Mouse (Mus musculus): ENCODE measurements around the gene Rcc2. TPM values are rescaled to one million over a fixed set of nuclear protein-coding genes. Genes with fewer than 3 reads are reported as not detected.
A peak's percentile ranks its signal among the peaks of the same experiment; 100 is the strongest.

Rcc2 gene
- total and polyA plus RNA-seq, 3 experiments = 106 to 525 (median 205) TPM

DNA sequence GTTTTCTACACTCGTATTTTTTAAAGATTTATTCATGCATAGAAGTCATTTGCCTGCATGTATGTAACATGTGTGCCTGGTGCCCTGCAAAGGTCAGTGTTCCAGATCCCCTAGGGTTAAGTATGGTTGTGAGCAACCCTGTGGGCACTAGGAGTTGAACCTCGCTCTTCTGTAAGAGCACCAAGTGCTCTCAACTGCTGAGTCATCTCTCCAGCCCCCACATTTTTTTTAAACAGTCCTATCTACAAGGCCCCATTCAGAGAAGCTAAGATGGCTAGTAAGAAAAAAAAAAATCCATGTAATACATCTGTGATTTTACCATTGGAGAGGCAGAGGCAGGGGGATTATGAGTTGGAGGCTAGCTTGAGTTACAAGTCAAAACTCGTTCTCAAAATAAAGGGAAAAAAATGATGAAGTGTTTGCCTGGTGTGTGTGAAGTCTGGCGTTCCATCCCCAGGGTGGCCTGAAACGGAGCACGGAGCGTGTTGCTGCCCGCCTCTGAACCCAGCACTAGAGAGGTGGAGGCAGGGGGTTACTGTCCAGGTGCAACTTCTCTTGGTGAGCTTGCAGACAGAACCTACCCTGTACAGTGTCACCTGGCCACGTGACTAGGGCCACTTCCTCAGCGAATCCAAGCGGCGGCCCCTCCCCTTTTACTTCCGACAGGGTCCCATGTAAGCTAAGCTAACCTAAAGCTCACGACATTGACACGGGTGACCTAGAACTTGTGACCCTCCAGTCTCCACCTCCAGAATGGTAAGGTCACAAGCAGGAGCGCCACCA lies 10.3 kb upstream of the Rcc2 start:
- peaks cover 70% of the 10 kb centered on the region for H3K4me1 ChIP-seq (ENCODE audit: insufficient read depth, low read depth, low read length)
- TF ChIP-seq POLR2AphosphoS5 (IDR thresholded peaks at IDR 0.05; ENCODE audit: insufficient replicate concordance, low read depth, low read length) (no peak), TAL1 (conservative IDR thresholded peaks at IDR 0.05; ENCODE audit: low read depth, low read length) (no peak), GATA2 (IDR thresholded peaks at IDR 0.05; ENCODE audit: borderline replicate concordance, low read depth, low read length) (no peak), GATA1 (IDR thresholded peaks at IDR 0.05; ENCODE audit: borderline replicate concordance, low read length) (no peak), CTCF (IDR thresholded peaks at IDR 0.05; ENCODE audit: low read depth, low read length) (no peak)
- no peaks in the 10 kb centered on the region for H3K27me3 ChIP-seq (ENCODE audit: insufficient read depth, low read length)
- DNase-seq (ENCODE audit: low spot score) = no peak
- no peaks in the 10 kb centered on the region for H3K36me3 ChIP-seq (replicated peaks)
- no peaks in the 10 kb centered on the region for H3K9me3 ChIP-seq (replicated peaks)
- peak; percentile 36; the same call in 1 of the 2 replicates for ATAC-seq (ENCODE audit: extremely low read depth, insufficient number of reproducible peaks, low FRiP score, poor library complexity, severe bottlenecking)
- H3K4me3 ChIP-seq (ENCODE audit: low read depth, low read length) = peak overlapping the region; percentile 27; the same call in 1 of the 2 replicates

DNA sequence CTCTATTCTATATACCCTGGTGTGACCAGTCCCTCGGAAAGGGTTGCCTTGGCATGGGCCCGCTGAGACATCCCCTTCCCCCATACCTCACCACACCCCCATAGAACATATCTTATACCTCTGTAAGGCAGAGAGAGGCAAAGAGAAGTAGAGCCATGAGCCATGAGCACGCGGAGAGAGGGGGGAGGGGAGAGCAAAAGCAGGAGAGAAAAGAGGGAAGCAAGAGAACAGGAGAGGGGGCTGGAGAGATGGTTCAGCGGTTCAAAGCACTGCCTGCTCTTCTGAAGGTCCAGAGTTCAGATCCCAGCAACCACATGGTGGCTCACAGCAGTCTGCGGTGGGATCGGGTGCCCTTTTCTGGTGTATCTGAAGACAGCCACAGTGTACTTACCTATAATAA lies 8.9 kb upstream of the Rcc2 start:
- ATAC-seq (ENCODE audit: extremely low read depth, insufficient number of reproducible peaks, low FRiP score, poor library complexity, severe bottlenecking) = no peak
- TF ChIP-seq CTCF (IDR thresholded peaks at IDR 0.05; ENCODE audit: low read depth, low read length) (no peak), POLR2AphosphoS5 (IDR thresholded peaks at IDR 0.05; ENCODE audit: insufficient replicate concordance, low read depth, low read length) (no peak), GATA1 (IDR thresholded peaks at IDR 0.05; ENCODE audit: borderline replicate concordance, low read length) (no peak), TAL1 (conservative IDR thresholded peaks at IDR 0.05; ENCODE audit: low read depth, low read length) (no peak), GATA2 (IDR thresholded peaks at IDR 0.05; ENCODE audit: borderline replicate concordance, low read depth, low read length) (no peak)
- H3K4me1 ChIP-seq (ENCODE audit: insufficient read depth, low read depth, low read length) = peaks cover 72% of the 10 kb centered on the region
- H3K4me3 ChIP-seq (ENCODE audit: low read depth, low read length) = no peak overlapping the region
- H3K36me3 ChIP-seq (replicated peaks) = no peaks in the 10 kb centered on the region
- H3K9me3 ChIP-seq (replicated peaks) = no peaks in the 10 kb centered on the region
- H3K27me3 ChIP-seq (ENCODE audit: insufficient read depth, low read length) = no peaks in the 10 kb centered on the region
- DNase-seq (ENCODE audit: low spot score) = no peak

DNA sequence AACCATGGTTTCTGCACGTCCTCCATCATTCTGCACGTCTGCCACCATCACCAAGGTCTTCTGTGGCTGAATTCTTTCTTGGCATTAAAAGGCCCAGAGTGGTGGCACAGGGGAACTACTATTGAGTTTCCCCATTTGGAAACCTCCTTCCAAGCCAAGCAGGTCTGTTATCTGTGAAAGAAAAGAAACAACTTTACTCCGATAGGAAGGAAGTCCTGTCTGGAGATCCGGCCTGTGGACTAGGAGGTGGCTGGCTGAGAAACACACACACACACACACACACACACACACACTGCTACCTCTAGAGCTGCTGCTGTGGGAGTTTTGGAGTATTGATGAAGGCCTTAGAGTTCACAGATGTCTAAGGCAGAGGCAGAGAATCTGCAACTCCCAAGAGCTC lies 6.8 kb upstream of the Rcc2 start:
- Histone ChIP-seq H3K36me3 (replicated peaks) (no peaks in the 10 kb centered on the region), H3K4me3 (ENCODE audit: low read depth, low read length) (no peak overlapping the region), H3K9me3 (replicated peaks) (no peaks in the 10 kb centered on the region), H3K27me3 (ENCODE audit: insufficient read depth, low read length) (no peaks in the 10 kb centered on the region), H3K4me1 (ENCODE audit: insufficient read depth, low read depth, low read length) (peaks cover 71% of the 10 kb centered on the region)
- TF ChIP-seq POLR2AphosphoS5 (IDR thresholded peaks at IDR 0.05; ENCODE audit: insufficient replicate concordance, low read depth, low read length) (no peak), CTCF (IDR thresholded peaks at IDR 0.05; ENCODE audit: low read depth, low read length) (no peak), GATA1 (IDR thresholded peaks at IDR 0.05; ENCODE audit: borderline replicate concordance, low read length) (no peak), TAL1 (conservative IDR thresholded peaks at IDR 0.05; ENCODE audit: low read depth, low read length) (no peak), GATA2 (IDR thresholded peaks at IDR 0.05; ENCODE audit: borderline replicate concordance, low read depth, low read length) (no peak)
- DNase-seq (ENCODE audit: low spot score) (no peak), ATAC-seq (ENCODE audit: extremely low read depth, insufficient number of reproducible peaks, low FRiP score, poor library complexity, severe bottlenecking) (no peak)

DNA sequence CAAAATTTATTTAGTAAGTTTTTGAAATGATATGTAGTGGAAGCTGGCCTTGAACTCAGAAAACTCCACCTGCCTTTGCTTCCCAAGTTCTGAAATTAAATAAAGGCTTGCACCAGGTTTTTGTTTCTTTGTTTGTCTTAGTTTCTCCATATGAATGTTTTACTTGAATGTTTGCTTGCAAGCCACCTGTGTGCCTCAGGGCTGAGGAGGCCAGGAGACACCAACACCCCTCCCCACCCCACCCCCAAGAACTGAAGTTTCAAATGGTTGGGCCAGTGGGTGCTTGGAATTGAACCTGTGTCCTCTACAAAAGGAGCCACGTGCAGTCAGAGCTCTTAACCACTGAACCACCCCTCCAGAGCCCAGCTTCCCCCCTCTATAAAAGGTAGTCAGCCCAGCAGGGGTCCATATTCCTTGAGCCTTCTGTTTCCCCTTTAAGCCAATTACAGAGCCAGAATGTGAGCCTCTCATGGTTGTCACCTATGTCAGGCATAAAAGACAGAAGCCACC lies 5.7 kb upstream of the Rcc2 start:
- ATAC-seq (ENCODE audit: extremely low read depth, insufficient number of reproducible peaks, low FRiP score, poor library complexity, severe bottlenecking) (no peak), DNase-seq (ENCODE audit: low spot score) (no peak)
- H3K4me1 ChIP-seq (ENCODE audit: insufficient read depth, low read depth, low read length) = peaks cover 71% of the 10 kb centered on the region

DNA sequence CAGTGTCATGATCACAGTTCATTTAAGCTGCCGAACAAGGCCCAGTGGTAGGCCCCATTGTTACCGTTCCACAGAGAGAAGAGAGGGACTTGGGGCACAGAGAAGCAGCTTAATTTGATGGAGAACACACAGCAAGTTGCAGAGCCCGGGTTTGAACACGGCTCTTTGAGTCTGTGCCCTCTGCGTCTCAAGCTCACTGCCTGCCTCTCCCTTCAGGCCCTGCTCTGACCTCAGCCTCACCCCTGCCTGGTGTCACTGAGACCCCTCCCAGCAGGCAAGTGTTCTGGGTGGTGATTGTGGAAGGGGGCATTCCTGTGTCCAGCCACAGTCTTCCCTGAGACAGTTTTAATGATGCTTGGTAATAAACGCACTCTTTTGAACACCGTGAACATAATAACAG lies 5.2 kb upstream of the Rcc2 start:
- Histone ChIP-seq H3K4me1 (ENCODE audit: insufficient read depth, low read depth, low read length) (peaks cover 67% of the 10 kb centered on the region), H3K9me3 (replicated peaks) (no peaks in the 10 kb centered on the region), H3K27me3 (ENCODE audit: insufficient read depth, low read length) (no peaks in the 10 kb centered on the region), H3K36me3 (replicated peaks) (no peaks in the 10 kb centered on the region), H3K4me3 (ENCODE audit: low read depth, low read length) (no peak overlapping the region; the same call in 1 of the 2 replicates)
- DNase-seq (ENCODE audit: low spot score) = no peak
- TF ChIP-seq CTCF (IDR thresholded peaks at IDR 0.05; ENCODE audit: low read depth, low read length) = no peak
- no peak for TF ChIP-seq GATA2 (IDR thresholded peaks at IDR 0.05; ENCODE audit: borderline replicate concordance, low read depth, low read length)
- TF ChIP-seq GATA1 (IDR thresholded peaks at IDR 0.05; ENCODE audit: borderline replicate concordance, low read length) = no peak
- TF ChIP-seq TAL1 (conservative IDR thresholded peaks at IDR 0.05; ENCODE audit: low read depth, low read length) = no peak
- TF ChIP-seq POLR2AphosphoS5 (IDR thresholded peaks at IDR 0.05; ENCODE audit: insufficient replicate concordance, low read depth, low read length) = no peak
- no peak for ATAC-seq (ENCODE audit: extremely low read depth, insufficient number of reproducible peaks, low FRiP score, poor library complexity, severe bottlenecking)

More for the DNA sequence above, 5.7 kb upstream of the Rcc2 start:
- Histone ChIP-seq H3K9me3 (replicated peaks) (no peaks in the 10 kb centered on the region), H3K27me3 (ENCODE audit: insufficient read depth, low read length) (no peaks in the 10 kb centered on the region), H3K4me3 (ENCODE audit: low read depth, low read length) (no peak overlapping the region; the same call in 1 of the 2 replicates), H3K36me3 (replicated peaks) (no peaks in the 10 kb centered on the region)
- no peak for TF ChIP-seq POLR2AphosphoS5 (IDR thresholded peaks at IDR 0.05; ENCODE audit: insufficient replicate concordance, low read depth, low read length)
- no peak for TF ChIP-seq GATA1 (IDR thresholded peaks at IDR 0.05; ENCODE audit: borderline replicate concordance, low read length)
- no peak for TF ChIP-seq CTCF (IDR thresholded peaks at IDR 0.05; ENCODE audit: low read depth, low read length)
- no peak for TF ChIP-seq GATA2 (IDR thresholded peaks at IDR 0.05; ENCODE audit: borderline replicate concordance, low read depth, low read length)
- TF ChIP-seq TAL1 (conservative IDR thresholded peaks at IDR 0.05; ENCODE audit: low read depth, low read length) = no peak
